Mouse (Mus musculus) c-Kit-positive CD71-negative TER-119-negative erythroid progenitor cells, embryonic 14.5 days (primary cell): ENCODE data around the gene Qk.
A peak's percentile ranks its signal among the peaks of the same experiment; 100 is the strongest.

ENCODE experiments used
- DNase-seq: peaks from one replicate; pipeline ENCODE4 v3.0.0-alpha.2; 2013; ENCODE audit warnings: low read depth

Gene Qk

DNA sequence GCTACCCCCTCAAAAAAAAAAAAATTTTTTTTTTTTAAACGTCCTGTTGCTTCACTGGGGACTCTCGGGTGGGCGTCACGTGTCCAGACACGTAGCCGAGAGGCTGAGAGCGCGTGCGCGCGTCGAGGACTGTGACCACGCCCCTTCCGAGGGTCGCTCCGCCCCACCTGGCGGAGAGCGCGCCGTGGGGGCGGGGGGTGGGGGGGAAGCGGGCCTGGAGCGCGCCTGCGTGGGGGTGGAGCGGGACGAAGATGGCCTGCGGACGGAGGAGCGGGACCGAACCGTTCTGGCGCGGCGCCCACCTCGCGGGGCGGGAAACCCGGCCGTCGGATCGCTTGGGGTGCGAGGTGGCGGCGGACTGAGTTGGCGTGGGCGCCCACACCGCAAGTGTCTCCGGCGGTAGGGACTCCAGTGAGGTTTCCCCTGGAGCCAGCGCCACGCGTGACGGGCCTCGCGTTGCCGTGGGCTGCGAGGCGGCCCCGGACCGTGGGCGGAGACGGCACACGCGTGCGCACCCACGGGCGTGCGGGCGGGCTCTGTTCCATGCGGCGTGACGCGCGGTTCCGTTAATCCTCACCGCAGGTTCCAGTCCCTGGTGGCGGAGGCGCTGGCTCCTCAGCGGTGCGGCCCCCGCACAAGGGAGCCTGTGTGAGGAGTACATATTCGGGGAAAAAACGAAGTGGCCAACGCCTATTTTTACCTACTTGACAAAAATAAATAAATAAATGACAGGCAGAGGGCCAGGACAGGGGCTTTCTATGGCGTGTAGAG is at the start of gene Qk:
Gene Qk (minus strand): TSS at position 170 of the 771 bp plus-strand sequence.
- peak; percentile 85 for DNase-seq

DNA sequence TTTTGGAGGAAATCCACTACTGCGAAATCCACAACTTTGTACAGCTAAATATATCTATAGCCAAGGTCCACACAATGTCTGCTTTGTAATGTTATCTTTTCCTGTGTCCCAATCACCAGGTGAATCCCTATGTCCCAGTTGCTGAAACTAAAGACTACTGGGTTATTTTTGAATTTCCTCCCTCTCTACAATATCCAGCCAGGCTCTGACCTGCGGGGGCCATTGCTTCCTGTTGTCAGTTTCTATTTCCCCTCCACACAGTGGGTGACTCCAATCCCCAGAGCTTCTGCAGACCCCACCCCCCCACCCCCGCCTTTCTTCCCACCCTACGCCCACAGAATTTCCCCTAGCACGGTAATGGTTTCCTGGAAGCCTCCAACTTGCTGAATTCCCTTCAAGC is 47.4 kb upstream of the Qk start:
- no peak for DNase-seq

DNA sequence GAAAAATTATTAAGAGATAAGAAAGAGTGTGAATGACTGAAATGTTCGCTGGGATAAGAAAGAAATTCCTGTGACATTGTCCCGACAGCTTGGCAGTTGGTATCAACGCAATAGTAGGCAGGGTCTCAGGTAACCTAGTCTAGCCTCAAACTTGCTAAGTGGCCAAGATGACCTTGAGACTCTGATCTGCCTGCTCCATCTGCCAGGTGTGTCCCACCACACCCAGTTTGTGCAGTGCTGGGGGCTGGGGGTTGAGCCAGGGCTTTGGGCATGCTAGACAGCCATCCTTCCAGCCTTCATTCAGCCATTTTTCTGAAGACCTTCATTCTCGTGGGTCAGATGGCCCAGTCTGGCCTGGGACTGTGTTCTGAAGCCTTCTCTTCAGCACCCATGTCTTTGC is 46.9 kb upstream of the Qk start:
- DNase-seq: no peak

DNA sequence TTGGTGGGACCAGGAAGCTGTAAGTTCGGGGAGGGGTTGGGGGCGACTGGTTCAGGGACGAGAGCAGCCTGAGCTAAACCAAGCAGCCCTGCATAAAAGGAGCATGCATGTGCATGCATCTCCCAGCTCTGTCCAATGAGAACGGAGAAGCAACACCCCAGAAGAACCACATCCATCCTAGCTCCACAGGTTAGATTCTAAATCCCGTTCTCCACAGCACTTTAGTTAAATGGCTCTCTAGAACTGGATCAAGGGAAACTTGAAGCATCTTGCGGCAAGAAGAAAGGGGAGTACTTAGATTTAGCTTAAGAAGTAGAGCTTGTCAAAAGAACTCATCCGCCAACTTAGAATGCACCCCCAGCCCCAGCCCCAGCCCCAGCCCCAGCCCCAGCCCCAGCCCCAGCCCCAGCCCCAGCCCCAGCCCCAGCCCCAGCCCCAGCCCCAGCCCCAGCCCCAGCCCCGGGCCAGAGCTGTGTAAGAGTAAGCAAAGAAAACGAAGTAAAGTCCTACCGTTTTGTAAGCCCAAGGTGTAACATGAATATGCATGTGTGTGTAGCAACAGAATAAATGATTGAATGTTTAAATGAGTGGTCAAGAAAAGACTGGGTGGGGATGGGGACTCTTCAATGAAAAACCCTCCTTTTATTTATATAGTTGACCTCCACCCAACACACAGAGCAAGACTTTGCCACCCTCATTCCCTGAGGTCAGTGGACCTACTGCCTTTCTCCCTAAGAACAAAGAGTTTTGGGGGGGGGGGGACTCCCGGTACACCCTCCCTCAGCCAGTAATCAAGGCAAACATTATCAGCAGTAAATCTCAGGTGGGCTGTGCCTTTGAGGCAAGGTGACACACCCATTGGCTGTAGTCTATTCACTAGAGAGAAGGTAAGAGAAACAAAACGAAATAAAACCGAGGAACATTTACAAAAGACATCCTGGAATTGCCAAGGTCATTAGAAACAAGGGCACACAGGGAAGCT is 46.1 kb upstream of the Qk start:
- no peak for DNase-seq

DNA sequence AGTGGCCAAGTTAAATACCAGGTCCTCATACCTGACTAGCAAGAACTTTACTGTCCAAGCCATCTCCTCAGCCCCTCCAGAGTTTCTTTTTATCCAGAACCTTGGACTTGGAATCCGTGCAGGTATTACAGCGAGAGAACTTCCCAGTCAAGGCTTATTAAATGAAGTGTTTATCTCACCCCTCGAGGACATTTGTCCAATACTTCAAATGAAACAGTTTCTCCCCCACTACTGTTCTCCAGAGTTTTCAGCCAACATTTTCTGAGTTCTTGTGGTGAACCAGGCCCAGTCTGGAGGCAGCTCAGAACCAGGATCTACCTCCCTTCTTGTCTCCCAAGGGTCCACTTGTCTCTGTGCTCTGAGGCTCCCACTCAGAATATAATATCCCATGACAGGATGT is 43.5 kb upstream of the Qk start:
- no peak for DNase-seq

DNA sequence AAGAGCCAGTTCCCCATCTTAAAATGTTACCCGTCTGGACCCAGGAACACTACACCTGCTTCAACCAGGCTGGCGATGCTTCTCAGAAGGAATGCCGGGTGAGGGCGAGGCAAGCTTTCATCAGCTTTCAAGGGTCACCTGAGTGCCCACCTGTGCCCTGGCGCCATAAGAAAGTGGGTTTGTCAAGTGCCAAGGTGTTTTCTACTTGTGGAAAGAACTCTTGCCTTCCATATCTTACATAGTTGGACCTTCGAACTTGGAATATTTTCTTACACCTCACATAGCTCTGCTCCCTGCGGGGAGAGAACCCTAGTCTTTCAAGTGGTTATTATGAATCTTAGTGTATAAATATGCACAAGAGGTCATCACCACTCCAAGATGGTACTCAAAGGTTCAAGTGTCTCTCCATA is 42.2 kb upstream of the Qk start:
- no peak for DNase-seq

DNA sequence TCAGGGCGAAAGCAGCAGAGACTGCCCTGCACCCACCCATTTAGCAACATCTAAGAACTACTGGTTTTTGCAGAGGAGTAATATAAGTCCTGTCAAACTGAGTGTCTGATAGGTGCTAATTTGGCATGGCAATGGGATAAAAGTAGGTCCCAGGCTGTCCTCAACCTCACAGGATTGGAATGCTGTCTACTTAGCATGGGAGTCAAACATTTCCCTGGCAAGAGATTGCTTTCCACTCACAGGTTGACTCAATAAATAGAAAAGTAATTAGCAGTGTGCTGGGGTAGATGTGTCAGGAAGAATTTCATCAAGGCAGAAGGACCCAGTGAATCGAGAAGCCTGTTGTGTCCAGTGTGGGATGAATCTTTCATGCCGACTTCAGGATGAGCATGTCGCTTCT is 41.1 kb upstream of the Qk start:
- no peak for DNase-seq

DNA sequence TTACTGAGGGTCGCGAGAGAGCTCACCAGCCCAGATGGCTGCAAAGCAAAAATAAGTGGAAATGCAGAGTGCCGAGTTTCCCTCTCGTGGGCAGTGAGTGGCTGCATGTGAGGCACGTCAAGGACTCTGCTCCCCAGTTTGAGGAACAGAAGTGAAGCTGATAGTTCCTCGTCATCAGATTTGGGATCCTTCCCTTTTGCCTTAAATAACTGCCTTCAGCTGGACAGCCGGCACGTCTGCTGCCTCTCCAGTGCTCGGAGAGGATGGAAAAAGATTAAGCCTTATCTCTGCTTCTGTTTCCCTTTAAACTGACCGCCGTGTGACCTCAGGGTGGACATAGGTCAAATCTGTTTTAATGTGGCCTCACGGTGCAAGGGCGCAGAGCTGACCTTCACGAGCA is 39.8 kb upstream of the Qk start:
- no peak for DNase-seq

DNA sequence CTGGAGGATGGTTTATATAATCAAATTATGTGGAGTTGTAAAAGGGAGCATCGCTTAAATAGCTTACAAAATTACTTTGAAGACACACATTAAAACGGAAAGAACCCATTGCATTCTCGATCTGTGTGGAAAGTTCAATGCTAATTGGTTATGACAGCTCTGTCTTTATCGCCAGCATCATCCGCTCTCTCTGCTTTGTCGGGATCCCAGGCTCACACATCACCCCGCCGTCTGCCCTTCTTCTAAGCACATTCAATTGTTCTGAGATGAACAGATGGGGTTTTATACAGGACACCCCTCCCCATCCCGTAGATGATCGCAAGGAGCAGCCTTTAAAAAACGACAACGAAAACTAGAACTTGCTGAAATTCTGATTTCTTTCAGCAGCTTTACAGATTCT is 37.7 kb upstream of the Qk start:
- DNase-seq: no peak

DNA sequence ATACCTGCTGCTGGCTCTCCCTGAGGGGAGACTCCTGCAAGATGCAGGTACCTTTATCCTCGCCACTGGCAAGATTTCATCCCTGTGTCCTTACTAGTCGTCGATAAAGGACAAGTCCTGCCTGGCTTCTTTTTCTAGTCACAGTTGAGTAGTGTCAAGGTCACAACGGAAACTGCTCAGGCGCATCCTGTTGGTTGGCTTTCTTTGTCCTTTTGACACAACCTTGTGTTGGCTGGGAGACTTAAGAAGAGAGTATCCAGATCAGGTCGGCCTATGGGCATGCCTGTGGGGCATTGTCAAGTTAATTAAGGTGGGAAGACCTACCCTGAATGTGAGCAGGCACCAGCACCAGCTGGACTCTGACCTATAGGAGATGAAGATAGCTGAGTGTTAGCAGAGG is 36.6 kb upstream of the Qk start:
- DNase-seq: no peak

GRCm38 (mm10) chr17:10355746-10356145 is 36.1 kb upstream of the Qk start:
- no peak for DNase-seq

DNA sequence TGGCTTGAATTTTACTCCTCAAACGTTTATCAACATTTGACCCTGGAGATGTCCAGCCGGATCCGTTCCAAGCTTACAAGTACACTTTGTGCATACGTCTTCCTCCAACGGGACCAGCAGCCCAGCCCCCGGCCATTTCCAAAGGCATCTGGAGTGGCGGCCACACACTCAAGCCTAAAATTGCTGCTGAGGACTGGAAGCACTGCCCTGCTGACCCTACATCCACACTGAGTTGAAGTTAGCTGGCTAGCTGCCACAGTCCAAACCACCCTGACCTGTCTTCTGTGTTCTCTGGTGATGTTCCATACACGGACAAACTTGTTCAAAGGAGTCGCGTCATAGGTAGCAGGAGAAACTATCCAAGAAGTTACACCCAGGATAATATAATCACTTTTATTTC is 18.6 kb upstream of the Qk start:
- DNase-seq: no peak

- DNase-seq: no peak
Measured at GRCm38 (mm10) chr17:10336558-10336957, 16.9 kb upstream of the Qk start.

DNA sequence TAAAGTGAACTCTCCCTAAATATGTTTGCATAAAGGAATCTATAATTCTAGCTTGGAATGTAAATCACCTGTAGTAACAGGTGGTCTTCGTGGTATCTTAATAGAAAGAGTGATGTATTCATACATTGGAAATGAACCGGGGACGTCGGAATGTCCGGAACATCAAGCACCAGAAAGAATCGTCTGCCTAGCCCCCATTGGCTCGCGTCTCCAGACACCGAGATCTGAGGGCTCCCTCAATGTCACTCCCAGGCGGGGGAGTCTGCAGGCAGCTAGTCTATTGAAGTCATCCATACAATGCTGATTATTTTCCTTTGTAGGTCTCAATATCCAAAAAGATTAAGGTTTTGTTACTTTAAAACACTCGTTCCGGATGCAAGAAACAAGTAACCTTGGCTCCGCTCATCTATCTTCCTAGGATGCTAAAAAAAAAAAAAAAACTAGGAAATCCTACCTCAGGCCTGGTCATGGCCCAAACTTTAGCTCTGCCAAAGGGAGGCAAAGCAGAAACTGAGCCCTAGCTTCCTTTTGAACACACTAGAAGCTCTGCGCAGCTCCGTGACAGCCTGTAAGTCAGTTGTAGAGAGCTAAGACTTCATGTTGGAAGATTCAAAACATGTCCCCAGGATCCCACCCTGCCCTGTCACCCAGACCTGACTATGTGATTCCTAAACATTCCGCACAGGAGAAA is 16.3 kb upstream of the Qk start:
- no peak for DNase-seq

GRCm38 (mm10) chr17:10334957-10335690 is 15.5 kb upstream of the Qk start:
- DNase-seq: no peak

GRCm38 (mm10) chr17:10334481-10334880 is 14.8 kb upstream of the Qk start:
- no peak for DNase-seq

- no peak for DNase-seq
Measured at GRCm38 (mm10) chr17:10333321-10333720, 13.7 kb upstream of the Qk start.

DNA sequence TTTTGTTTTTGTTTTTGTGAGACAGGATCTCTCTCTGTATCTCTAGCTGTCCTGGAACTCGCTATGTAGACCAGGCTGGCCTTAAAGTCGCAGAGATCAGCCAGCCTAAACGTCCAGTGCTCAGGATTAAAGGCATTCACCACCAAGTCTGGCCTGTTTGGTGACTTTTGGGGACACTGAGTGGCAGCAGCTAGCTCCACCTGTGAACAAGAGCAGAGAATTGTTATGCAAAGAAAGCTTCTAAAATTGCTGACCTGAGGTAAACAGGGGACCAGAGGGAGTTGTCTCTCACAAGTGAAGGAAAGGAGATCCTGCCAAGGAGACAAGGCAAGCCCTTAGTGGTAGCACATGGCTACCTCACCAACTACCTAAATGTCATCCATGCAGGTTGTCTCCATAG is 12.5 kb upstream of the Qk start:
- no peak for DNase-seq

- no peak for DNase-seq
Measured at GRCm38 (mm10) chr17:10329461-10329860, 9.8 kb upstream of the Qk start.

DNA sequence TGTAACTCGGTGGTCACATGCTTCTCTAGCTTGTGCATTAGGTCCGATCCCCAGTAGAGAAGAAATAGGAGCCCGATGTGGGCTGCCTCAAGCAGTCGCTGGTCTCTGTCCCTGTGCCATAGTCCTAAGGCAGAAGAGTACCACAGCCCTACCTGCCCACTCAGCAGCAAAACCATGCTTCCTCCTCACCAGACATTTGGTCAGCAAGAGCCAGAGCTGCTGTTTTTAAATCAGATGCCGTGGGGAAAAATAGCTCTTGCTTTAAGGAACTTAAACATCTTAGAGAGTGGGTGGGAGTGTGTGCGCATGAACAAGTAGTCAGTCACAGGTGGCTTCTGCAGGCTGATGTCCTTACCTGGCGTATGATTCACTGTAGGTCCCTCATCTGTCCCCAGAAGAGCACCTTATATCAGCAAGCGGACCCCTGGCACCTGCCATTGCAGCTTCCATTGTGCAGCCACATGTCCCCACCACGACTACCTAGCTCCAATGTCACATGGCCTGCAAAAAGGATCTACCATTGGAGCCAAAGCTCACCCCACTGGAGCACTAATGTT is 9.0 kb upstream of the Qk start:
- DNase-seq: no peak

DNA sequence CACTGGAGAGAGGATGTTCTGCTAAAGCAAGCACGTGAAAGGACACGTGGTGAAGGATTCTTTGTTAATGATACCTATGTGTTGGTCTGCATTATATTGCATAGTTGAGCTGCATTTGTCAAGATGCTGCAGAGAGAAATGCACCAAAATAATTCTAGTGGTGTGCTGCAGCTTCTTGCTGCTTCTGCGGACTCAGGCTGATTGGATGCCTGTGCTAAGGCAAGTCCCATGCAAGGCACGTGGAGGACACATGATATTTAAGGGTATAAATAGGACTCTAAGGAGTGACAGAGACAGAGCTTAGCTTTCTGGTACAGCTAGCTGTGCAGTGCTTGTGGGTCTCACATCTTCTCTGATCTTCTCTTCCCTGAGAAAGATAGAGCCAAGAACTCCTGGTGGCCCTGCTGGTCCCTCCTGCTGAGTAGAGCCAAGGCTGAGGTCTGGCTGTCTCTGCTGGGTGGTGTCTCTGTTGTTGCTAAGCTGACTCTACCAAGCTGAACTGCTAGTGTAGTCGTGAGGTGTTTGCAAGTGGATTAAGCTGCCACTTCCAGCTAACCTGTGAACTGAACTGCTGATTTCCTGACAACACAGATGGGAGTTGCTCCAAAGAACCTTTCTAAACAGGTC is 8.0 kb upstream of the Qk start:
- no peak for DNase-seq
